Mouse (Mus musculus) forebrain, embryonic 14.5 days (tissue): ENCODE results near the gene Brf1. TPM values are rescaled to one million over a fixed set of nuclear protein-coding genes. Genes with fewer than 3 reads are reported as not detected.

Experiments
- ATAC-seq: fragments of 200-750 bp; cut with Nextera tagmentation; 2 replicates; pipeline ENCODE4 v1.8.0; 2017; ENCODE audit warnings: mild to moderate bottlenecking, moderate library complexity
- DNase-seq: peaks from one replicate; pipeline ENCODE4 v3.0.0-alpha.2; 2015; ENCODE audit warnings: low spot score
- H3K27ac ChIP-seq: fragments of 300-500 bp; sonication (generic); 2 replicates; pipeline ENCODE4 v1.5.1; 2014; ENCODE audit warnings: low read depth, mild to moderate bottlenecking, control low read depth, low read length, moderate library complexity
- H3K27me3 ChIP-seq: fragments of 300-500 bp; sonication (generic); replicated peaks from 2 replicates; pipeline ENCODE4 v1.6.1; 2014; ENCODE audit warnings: low read length, control low read depth, mixed read lengths; ENCODE audit not compliant: control insufficient read depth, insufficient read depth
- H3K36me3 ChIP-seq: fragments of 300-500 bp; sonication (generic); 2 replicates; pipeline ENCODE4 v1.6.1; 2014; ENCODE audit warnings: low read length, control low read depth; ENCODE audit not compliant: control insufficient read depth, insufficient read depth
- H3K4me1 ChIP-seq: fragments of 300-500 bp; sonication (generic); 2 replicates; pipeline ENCODE4 v1.6.1; 2014; ENCODE audit warnings: antibody characterized with exemption, low read length, control low read depth; ENCODE audit not compliant: control insufficient read depth, insufficient read depth
- H3K4me2 ChIP-seq: fragments of 300-500 bp; sonication (generic); 2 replicates; pipeline ENCODE4 v1.6.1; 2014; ENCODE audit warnings: mild to moderate bottlenecking, control low read depth, low read length
- H3K4me3 ChIP-seq: fragments of 300-500 bp; sonication (generic); 2 replicates; pipeline ENCODE4 v1.5.1; 2014; ENCODE audit warnings: low read depth, low read length, control low read depth
- H3K9ac ChIP-seq: fragments of 300-500 bp; sonication (generic); 2 replicates; pipeline ENCODE4 v1.6.1; 2014; ENCODE audit warnings: mild to moderate bottlenecking, low read length, control low read depth, moderate library complexity
- H3K9me3 ChIP-seq: fragments of 300-500 bp; sonication (generic); replicated peaks from 2 replicates; pipeline ENCODE4 v1.6.1; 2016; ENCODE audit warnings: low read length, control low read depth, mixed read lengths; ENCODE audit not compliant: control insufficient read depth
- WGBS: fragments of 180-500 bp; shearing (Covaris S2); extraction: QIAGEN DNeasy Blood & Tissue Kit; methylation state at CpG from one replicate; pipeline ENCODE4 v1.1.7; 2014; 5-methylcytosine and 5-hydroxymethylcytosine counted together
- polyA plus RNA-seq: library from polyadenylated mRNA; unstranded; fragments of >200 nt; fragmentation: Nextera tagmentation; extraction: Ambion mirVana; gene quantifications from 2 replicates; pipeline ENCODE4 v1.2.1, GENCODE M21; 2014

Gene Brf1
- polyA plus RNA-seq, 1 experiment from 2014 or later: 43.0 TPM

- no peak for DNase-seq
- peak overlapping the region; percentile 86 for H3K27ac ChIP-seq
- H3K27me3 ChIP-seq: no peaks in the 10 kb centered on the region
- ATAC-seq: no peak
- H3K9me3 ChIP-seq: no peaks in the 10 kb centered on the region
- peak overlapping the region; percentile 92 for H3K9ac ChIP-seq
- 1% methylated on average over 55 of the region's 56 CpGs for WGBS
- H3K4me1 ChIP-seq: peaks cover 19% of the 10 kb centered on the region
- peak overlapping the region; percentile 93 for H3K4me3 ChIP-seq
- peaks cover 8% of the 10 kb centered on the region for H3K36me3 ChIP-seq
- peak overlapping the region; percentile 87 for H3K4me2 ChIP-seq
Observed at GRCm38 (mm10) chr12:112999569-113000293, 773 bp downstream of the Brf1 start.

- Histone ChIP-seq H3K27ac (no peak overlapping the region), H3K36me3 (peaks cover 18% of the 10 kb centered on the region), H3K4me3 (no peak overlapping the region), H3K4me2 (no peak overlapping the region), H3K27me3 (no peaks in the 10 kb centered on the region), H3K9ac (no peak overlapping the region), H3K9me3 (no peaks in the 10 kb centered on the region), H3K4me1 (peaks cover 8% of the 10 kb centered on the region)
- no peak for ATAC-seq
- no peak for DNase-seq
- 87% methylated on average over 4 of the region's 4 CpGs for WGBS
Observed at GRCm38 (mm10) chr12:112994153-112994552, 6.4 kb downstream of the Brf1 start.

GRCm38 (mm10) chr12:112991444-112991843, 9.1 kb downstream of the Brf1 start:
- Histone ChIP-seq H3K4me3 (no peak overlapping the region), H3K9me3 (no peaks in the 10 kb centered on the region), H3K4me1 (no peaks in the 10 kb centered on the region), H3K4me2 (no peak overlapping the region), H3K27ac (no peak overlapping the region), H3K9ac (no peak overlapping the region), H3K27me3 (no peaks in the 10 kb centered on the region), H3K36me3 (peaks cover 31% of the 10 kb centered on the region)
- ATAC-seq (no peak), DNase-seq (no peak)
- 92% methylated on average over 2 of the region's 2 CpGs for WGBS

GRCm38 (mm10) chr12:112990706-112991405, 9.6 kb downstream of the Brf1 start:
- H3K4me3 ChIP-seq: no peak overlapping the region
- ATAC-seq: no peak
- H3K4me1 ChIP-seq: no peaks in the 10 kb centered on the region
- H3K36me3 ChIP-seq: peaks cover 35% of the 10 kb centered on the region
- DNase-seq: no peak
- H3K27ac ChIP-seq: no peak overlapping the region
- no peaks in the 10 kb centered on the region for H3K9me3 ChIP-seq
- WGBS: 92% methylated on average over 5 of the region's 5 CpGs
- no peaks in the 10 kb centered on the region for H3K27me3 ChIP-seq
- no peak overlapping the region for H3K4me2 ChIP-seq
- H3K9ac ChIP-seq: no peak overlapping the region

GRCm38 (mm10) chr12:112987877-112988276, 12.6 kb downstream of the Brf1 start:
- no peaks in the 10 kb centered on the region for H3K4me1 ChIP-seq
- H3K9ac ChIP-seq: no peak overlapping the region
- DNase-seq (no peak), ATAC-seq (no peak)
- no peaks in the 10 kb centered on the region for H3K9me3 ChIP-seq
- no peaks in the 10 kb centered on the region for H3K27me3 ChIP-seq
- peaks cover 50% of the 10 kb centered on the region for H3K36me3 ChIP-seq
- no peak overlapping the region for H3K27ac ChIP-seq
- H3K4me2 ChIP-seq: no peak overlapping the region
- H3K4me3 ChIP-seq: no peak overlapping the region
- 72% methylated on average over 6 of the region's 6 CpGs for WGBS

- H3K9me3 ChIP-seq: no peaks in the 10 kb centered on the region
Observed at GRCm38 (mm10) chr12:112985346-112985745, 15.2 kb downstream of the Brf1 start.

GRCm38 (mm10) chr12:112982031-112982430, 18.5 kb downstream of the Brf1 start:
- 40% methylated on average over 2 of the region's 2 CpGs for WGBS
- DNase-seq (peak; percentile 20), ATAC-seq (no peak)
- H3K4me3 ChIP-seq: no peak overlapping the region
- no peaks in the 10 kb centered on the region for H3K9me3 ChIP-seq
- H3K27me3 ChIP-seq: no peaks in the 10 kb centered on the region
- no peak overlapping the region for H3K27ac ChIP-seq
- peaks cover 83% of the 10 kb centered on the region for H3K36me3 ChIP-seq
- H3K4me2 ChIP-seq: no peak overlapping the region
- H3K9ac ChIP-seq: no peak overlapping the region
- H3K4me1 ChIP-seq: no peaks in the 10 kb centered on the region; the same call in 1 of the 2 replicates

More at GRCm38 (mm10) chr12:112985346-112985745, 15.2 kb downstream of the Brf1 start:
- Histone ChIP-seq H3K4me3 (no peak overlapping the region), H3K9ac (no peak overlapping the region), H3K36me3 (peaks cover 67% of the 10 kb centered on the region), H3K27me3 (no peaks in the 10 kb centered on the region), H3K4me1 (no peaks in the 10 kb centered on the region), H3K27ac (no peak overlapping the region), H3K4me2 (no peak overlapping the region)
- DNase-seq (no peak), ATAC-seq (no peak)
- 93% methylated on average over 6 of the region's 6 CpGs for WGBS

GRCm38 (mm10) chr12:112977156-112977555, 23.3 kb downstream of the Brf1 start:
- H3K4me3 ChIP-seq: peak overlapping the region; percentile 69
- no peak for ATAC-seq
- no peak for DNase-seq
- H3K27ac ChIP-seq: peak overlapping the region; percentile 94
- no peaks in the 10 kb centered on the region for H3K9me3 ChIP-seq
- peak overlapping the region; percentile 84 for H3K9ac ChIP-seq
- H3K36me3 ChIP-seq: peaks cover 76% of the 10 kb centered on the region
- H3K27me3 ChIP-seq: no peaks in the 10 kb centered on the region
- peak overlapping the region; percentile 86 for H3K4me2 ChIP-seq
- whole genome bisulfite sequencing: 39% methylated on average over 12 of the region's 12 CpGs
- H3K4me1 ChIP-seq: peaks cover 5% of the 10 kb centered on the region
